Mouse (Mus musculus) midbrain, embryonic 11.5 days (tissue): ENCODE data around the gene Dck. TPM values are rescaled to one million over a fixed set of nuclear protein-coding genes. Genes with fewer than 3 reads are reported as not detected.

Source experiments
- ATAC-seq: fragments of 200-750 bp; cut with Nextera tagmentation; 2 replicates; pipeline ENCODE4 v1.8.0; 2017; ENCODE audit warnings: moderate TSS enrichment, moderate library complexity; ENCODE audit not compliant: low FRiP score
- DNase-seq: peaks from one replicate; pipeline ENCODE4 v3.0.0; 2015; ENCODE audit warnings: low spot score; ENCODE audit errors: missing footprints
- H3K27ac ChIP-seq: fragments of 300-500 bp; sonication (generic); 2 replicates; pipeline ENCODE4 v1.5.1; 2014; ENCODE audit warnings: low read depth, low read length
- H3K27me3 ChIP-seq: fragments of 300-500 bp; sonication (generic); 2 replicates; pipeline ENCODE4 v1.6.1; 2014; ENCODE audit warnings: mild to moderate bottlenecking, low read length, moderate library complexity, mixed read lengths; ENCODE audit not compliant: control insufficient read depth, insufficient read depth
- H3K36me3 ChIP-seq: fragments of 300-500 bp; sonication (generic); 2 replicates; pipeline ENCODE4 v1.6.1; 2014; ENCODE audit warnings: mild to moderate bottlenecking, low read length, moderate library complexity, mixed read lengths; ENCODE audit not compliant: control insufficient read depth, insufficient read depth
- H3K4me1 ChIP-seq: fragments of 300-500 bp; sonication (generic); 2 replicates; pipeline ENCODE4 v1.6.1; 2014; ENCODE audit warnings: low read length; ENCODE audit not compliant: control insufficient read depth, insufficient read depth
- H3K4me2 ChIP-seq: fragments of 300-500 bp; sonication (generic); 2 replicates; pipeline ENCODE4 v1.6.1; 2014; ENCODE audit warnings: mild to moderate bottlenecking, moderate library complexity
- H3K4me3 ChIP-seq: fragments of 300-500 bp; sonication (generic); 2 replicates; pipeline ENCODE4 v1.5.1; 2014; ENCODE audit warnings: low read depth, low read length
- H3K9ac ChIP-seq: fragments of 300-500 bp; sonication (generic); 2 replicates; pipeline ENCODE4 v1.6.1; 2014; ENCODE audit warnings: low read length
- H3K9me3 ChIP-seq: fragments of 300-500 bp; sonication (generic); 2 replicates; pipeline ENCODE4 v1.6.1; 2016; ENCODE audit warnings: low read length; ENCODE audit not compliant: control insufficient read depth
- WGBS: fragments of 180-500 bp; shearing (Covaris S2); extraction: QIAGEN DNeasy Blood & Tissue Kit; methylation state at CpG from one replicate; pipeline ENCODE4 v1.1.7; 2014; 5-methylcytosine and 5-hydroxymethylcytosine counted together
- polyA plus RNA-seq: library from polyadenylated mRNA; unstranded; fragments of >200 nt; fragmentation: Nextera tagmentation; extraction: Ambion mirVana; gene quantifications from 2 replicates; pipeline ENCODE4 v1.2.1, GENCODE M21; 2014

Gene Dck
- polyA plus RNA-seq: 143 and 150 TPM in 2 replicates

DNA sequence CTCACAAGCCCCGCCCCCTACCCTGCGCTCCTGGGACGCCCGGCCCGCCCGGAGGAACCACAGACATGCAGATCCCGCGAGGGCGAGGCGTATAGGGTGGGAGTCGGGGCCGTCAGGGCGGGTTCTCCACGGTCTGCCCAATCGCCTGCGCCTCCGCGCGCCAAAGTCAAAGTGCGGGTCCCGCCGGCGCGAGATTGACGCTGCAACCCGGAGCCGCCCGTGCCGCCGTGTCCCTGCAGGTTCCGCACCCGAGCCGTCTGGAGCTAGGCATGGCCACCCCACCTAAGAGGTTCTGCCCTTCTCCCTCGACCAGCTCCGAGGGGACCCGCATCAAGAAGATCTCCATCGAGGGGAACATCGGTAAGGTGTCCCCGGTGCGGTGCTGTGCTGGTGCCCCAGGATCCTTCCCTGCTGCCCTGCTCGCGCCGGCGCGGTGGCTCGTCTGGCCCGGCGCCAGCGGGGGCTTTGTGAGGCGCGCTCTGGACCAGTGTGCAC lies at the start of gene Dck:
Gene Dck (plus strand): TSS at position 10 of the 495 bp plus-strand sequence.
- H3K27ac ChIP-seq: peak within 1 kb of the TSS; percentile 67
- H3K4me3 ChIP-seq: peak within 1 kb of the TSS; percentile 45
- peak within 1 kb of the TSS; percentile 90 for H3K9ac ChIP-seq
- H3K9me3 ChIP-seq: no peaks in the 10 kb centered on the region
- peaks cover 3% of the 10 kb centered on the region for H3K36me3 ChIP-seq
- under 1% methylated on average over 50 of the region's 51 CpGs for WGBS
- peaks cover 15% of the 10 kb centered on the region for H3K4me1 ChIP-seq
- H3K4me2 ChIP-seq: peak within 1 kb of the TSS; percentile 63
- H3K27me3 ChIP-seq: no peaks in the 10 kb centered on the region
- DNase-seq (peak; percentile 99), ATAC-seq (peak; percentile 100)

DNA sequence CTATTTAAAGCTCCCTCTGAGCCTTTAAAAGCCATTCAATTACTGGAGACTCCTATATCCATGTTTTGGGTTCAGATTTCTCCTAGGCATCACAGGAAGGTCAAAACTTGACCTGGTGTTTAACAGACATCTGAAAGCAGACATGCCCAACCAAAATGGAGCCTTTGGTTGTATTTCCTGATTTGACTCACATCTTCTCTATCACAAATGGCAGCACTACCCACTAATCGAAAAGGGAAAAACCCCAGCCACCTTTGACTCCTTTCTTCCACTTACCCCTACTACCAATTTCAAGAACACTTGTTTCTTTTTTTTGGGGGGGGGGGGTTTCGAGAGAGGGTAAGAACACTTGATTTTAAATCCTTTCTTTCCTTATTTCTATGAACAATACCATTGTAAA lies 47.8 kb upstream of the Dck start:
- Histone ChIP-seq H3K4me3 (no peak overlapping the region), H3K27ac (no peak overlapping the region), H3K9ac (no peak overlapping the region), H3K4me1 (peaks cover 6% of the 10 kb centered on the region), H3K27me3 (no peaks in the 10 kb centered on the region), H3K36me3 (no peaks in the 10 kb centered on the region), H3K9me3 (no peaks in the 10 kb centered on the region), H3K4me2 (no peak overlapping the region)
- no peak for DNase-seq
- ATAC-seq: no peak
- WGBS: 82% methylated on average over 2 of the region's 2 CpGs

DNA sequence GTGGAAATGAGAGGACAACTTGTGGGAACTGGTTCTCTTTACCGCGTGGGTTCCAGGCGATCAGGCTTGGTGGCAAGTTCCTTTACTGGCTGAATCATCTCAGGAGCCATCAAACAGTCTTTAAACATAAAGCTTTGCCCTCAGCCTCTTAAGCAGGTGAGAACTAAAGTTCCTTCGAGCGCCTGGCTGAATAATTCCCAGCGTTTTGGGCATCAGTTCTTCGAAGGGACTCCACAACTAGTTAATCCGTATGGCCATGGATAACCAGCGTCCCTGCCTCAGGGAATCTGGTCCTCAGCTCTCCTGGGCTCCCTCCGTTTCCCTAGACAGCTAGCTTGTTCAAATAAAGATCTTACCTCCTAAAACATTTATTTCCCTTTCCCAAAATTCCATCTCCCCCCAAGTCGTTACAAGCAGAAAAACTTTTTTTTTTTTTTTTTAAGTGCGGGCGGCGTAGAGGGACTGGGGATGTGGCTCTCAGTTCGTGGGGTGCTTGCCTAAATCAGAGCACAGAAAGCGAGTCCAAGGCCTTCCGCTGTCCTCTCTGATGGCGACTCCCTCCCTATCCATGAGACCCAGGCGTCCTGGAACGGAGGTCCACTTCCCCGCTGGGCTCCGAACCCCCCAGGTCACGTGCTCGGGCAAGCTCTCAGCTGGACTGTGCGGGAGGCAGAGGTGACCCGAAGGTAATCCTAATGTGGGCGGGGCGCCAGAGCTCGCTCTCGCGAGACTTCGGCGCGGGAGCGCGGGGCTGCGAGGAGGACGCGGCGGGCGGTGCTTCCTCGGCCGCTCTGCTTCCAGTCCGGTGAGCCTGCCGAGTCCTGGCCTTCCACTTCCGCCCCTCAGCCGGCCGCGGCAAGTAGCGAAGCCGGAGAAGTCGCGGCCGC lies 44.4 kb upstream of the Dck start, which contains the start of gene Mob1b:
Gene Mob1b (plus strand): TSS at position 740 of the 887 bp plus-strand sequence.
- Histone ChIP-seq H3K4me3 (peak within 1 kb of the TSS; percentile 75), H3K4me2 (peak within 1 kb of the TSS; percentile 94), H3K27me3 (no peaks in the 10 kb centered on the region), H3K36me3 (no peaks in the 10 kb centered on the region), H3K9me3 (no peaks in the 10 kb centered on the region), H3K27ac (peak within 1 kb of the TSS; percentile 80), H3K9ac (peak within 1 kb of the TSS; percentile 89), H3K4me1 (peaks cover 12% of the 10 kb centered on the region)
- 1% methylated on average over 51 of the region's 54 CpGs for WGBS
- ATAC-seq (peak; percentile 98), DNase-seq (peak; percentile 100)

- ATAC-seq: peak; percentile 79
- Histone ChIP-seq H3K9me3 (no peaks in the 10 kb centered on the region), H3K4me1 (peaks cover 12% of the 10 kb centered on the region), H3K27me3 (no peaks in the 10 kb centered on the region), H3K4me2 (peak overlapping the region; percentile 94), H3K9ac (peak overlapping the region; percentile 89), H3K36me3 (no peaks in the 10 kb centered on the region), H3K4me3 (peak overlapping the region; percentile 75), H3K27ac (peak overlapping the region; percentile 80)
- DNase-seq: no peak
- WGBS: under 1% methylated on average over 30 of the region's 38 CpGs
These were observed 43.8 kb upstream of the Dck start for GRCm38 (mm10) chr5:88721003-88721475.

DNA sequence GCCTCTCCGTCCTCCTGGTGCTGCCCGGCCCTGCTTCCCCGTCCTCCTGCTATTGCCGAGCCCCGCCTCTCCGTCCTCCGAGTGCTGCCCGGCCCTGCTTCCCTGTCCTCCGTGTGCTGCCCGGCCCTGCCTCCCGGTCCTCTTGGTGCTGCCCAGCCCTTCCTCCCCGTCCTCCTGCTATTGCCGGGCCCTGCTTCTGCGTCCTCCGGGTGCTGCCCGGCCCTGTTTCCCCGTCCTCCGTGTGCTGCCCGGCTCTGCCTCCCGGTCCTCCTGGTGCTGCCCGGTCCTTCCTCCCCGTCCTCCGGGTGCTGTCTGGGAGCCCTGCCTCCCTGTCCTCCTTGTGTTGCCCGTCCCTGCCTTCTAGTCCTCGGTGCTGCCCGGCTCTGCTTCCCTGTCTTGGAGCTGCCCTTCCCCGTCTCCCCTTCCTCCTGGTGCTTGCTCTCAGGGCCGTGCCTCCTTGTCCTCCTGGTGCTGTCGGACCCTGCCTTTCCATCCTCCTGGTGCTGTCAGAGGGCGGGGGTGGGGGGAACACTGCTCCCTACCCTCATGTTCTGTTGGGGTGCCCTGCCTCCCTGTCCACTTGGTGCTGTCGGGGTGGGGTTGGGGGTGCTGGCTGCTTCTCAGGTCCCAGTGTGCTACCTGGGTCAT lies 43.1 kb upstream of the Dck start:
- no peak overlapping the region for H3K27ac ChIP-seq
- H3K4me3 ChIP-seq: peak overlapping the region; percentile 75
- WGBS: 3% methylated on average over 31 of the region's 31 CpGs
- H3K36me3 ChIP-seq: no peaks in the 10 kb centered on the region
- DNase-seq (peak; percentile 91), ATAC-seq (peak; percentile 22)
- no peaks in the 10 kb centered on the region for H3K9me3 ChIP-seq
- H3K9ac ChIP-seq: peak overlapping the region; percentile 89
- H3K4me1 ChIP-seq: peaks cover 12% of the 10 kb centered on the region
- no peaks in the 10 kb centered on the region for H3K27me3 ChIP-seq
- peak overlapping the region; percentile 94 for H3K4me2 ChIP-seq

DNA sequence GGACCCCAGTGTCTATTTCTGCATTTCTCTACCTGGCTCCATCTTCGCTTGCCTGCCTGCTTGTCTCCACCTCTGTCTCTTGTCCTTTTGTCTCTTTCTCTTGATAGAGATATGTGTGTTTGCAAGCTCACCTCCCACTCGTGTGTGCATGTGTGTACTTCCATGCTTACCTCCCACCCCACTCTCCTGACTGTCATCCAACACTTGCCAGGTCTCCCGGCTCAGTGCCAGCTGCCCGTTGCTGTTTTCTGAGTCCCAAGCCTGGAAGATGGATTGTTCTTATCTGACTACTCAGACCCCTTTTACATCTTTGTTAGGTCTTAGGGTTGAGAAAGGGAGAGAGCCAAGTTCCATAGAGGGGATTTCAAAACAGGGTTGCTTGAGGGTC lies 42.6 kb upstream of the Dck start:
- peak overlapping the region; percentile 75 for H3K4me3 ChIP-seq
- H3K27ac ChIP-seq: no peak overlapping the region
- ATAC-seq: no peak
- no peaks in the 10 kb centered on the region for H3K27me3 ChIP-seq
- no peaks in the 10 kb centered on the region for H3K9me3 ChIP-seq
- peaks cover 12% of the 10 kb centered on the region for H3K4me1 ChIP-seq
- no peaks in the 10 kb centered on the region for H3K36me3 ChIP-seq
- DNase-seq: no peak
- WGBS: 47% methylated on average over 4 of the region's 4 CpGs
- peak overlapping the region; percentile 94 for H3K4me2 ChIP-seq
- H3K9ac ChIP-seq: peak overlapping the region; percentile 89

GRCm38 (mm10) chr5:88724030-88724429 lies 40.8 kb upstream of the Dck start:
- ATAC-seq (no peak), DNase-seq (no peak)
- H3K4me3 ChIP-seq: no peak overlapping the region
- H3K9ac ChIP-seq: no peak overlapping the region
- no peak overlapping the region for H3K4me2 ChIP-seq
- no peaks in the 10 kb centered on the region for H3K9me3 ChIP-seq
- H3K4me1 ChIP-seq: peaks cover 12% of the 10 kb centered on the region
- no peak overlapping the region for H3K27ac ChIP-seq
- H3K27me3 ChIP-seq: no peaks in the 10 kb centered on the region
- no peaks in the 10 kb centered on the region for H3K36me3 ChIP-seq
- 73% methylated on average over 3 of the region's 3 CpGs for WGBS

- no peak for DNase-seq
- H3K9me3 ChIP-seq: no peaks in the 10 kb centered on the region
- no peak overlapping the region for H3K9ac ChIP-seq
- H3K4me2 ChIP-seq: no peak overlapping the region
- no peaks in the 10 kb centered on the region for H3K36me3 ChIP-seq
- H3K27me3 ChIP-seq: no peaks in the 10 kb centered on the region
- peaks cover under 1% of the 10 kb centered on the region; the same call in 1 of the 2 replicates for H3K4me1 ChIP-seq
- WGBS: 92% methylated on average over 3 of the region's 3 CpGs
- no peak for ATAC-seq
- no peak overlapping the region for H3K4me3 ChIP-seq
- H3K27ac ChIP-seq: no peak overlapping the region
These were observed 37.1 kb upstream of the Dck start for GRCm38 (mm10) chr5:88727593-88728144.
